Mouse (Mus musculus): ENCODE measurements around the gene Ctbp1.

DNA sequence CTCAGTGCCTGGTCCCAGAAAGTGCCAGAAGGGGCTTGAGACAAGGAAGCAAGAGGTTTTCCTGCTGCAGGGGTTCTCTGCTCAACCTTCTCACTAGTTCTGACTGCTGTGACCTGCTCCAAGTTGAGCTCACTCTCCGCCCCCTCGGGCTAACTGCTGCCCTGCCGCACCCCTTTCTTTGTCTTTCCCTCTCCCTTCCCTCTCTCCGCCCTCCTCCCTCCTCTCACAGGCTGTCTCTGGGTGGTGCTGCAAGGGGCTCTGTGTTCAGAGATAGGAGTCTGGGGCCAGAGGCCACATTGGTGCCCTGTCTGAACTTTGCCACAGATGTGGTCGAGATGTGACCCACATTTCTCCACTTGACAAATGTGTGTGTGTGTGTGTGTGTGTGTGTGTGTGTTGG lies 56.7 kb downstream of the Ctbp1 start, which contains the start of gene Spon2:
- TF ChIP-seq EP300 (IDR thresholded peaks at IDR 0.05) (no peak), CTCF (IDR thresholded peaks at IDR 0.05) (no peak)

Data from lung, postnatal 0 days (tissue).